Mouse (Mus musculus): Measurements from ENCODE around the gene Apoh.

Gene Apoh

GRCm38 (mm10) chr11:108342781-108343768, at the start of gene Apoh:
Gene Apoh, plus strand, starts transcription at chr11:108343354.
- DNase-seq, result peak; percentile 59 to 66

GRCm38 (mm10) chr11:108293843-108294242, 49.3 kb upstream of the Apoh start:
- DNase-seq, result no peak

GRCm38 (mm10) chr11:108294305-108294813, 48.8 kb upstream of the Apoh start:
- DNase-seq, result no peak

GRCm38 (mm10) chr11:108295373-108295772, 47.8 kb upstream of the Apoh start:
- no peak for DNase-seq

GRCm38 (mm10) chr11:108297956-108298355, 45.2 kb upstream of the Apoh start:
- no peak for DNase-seq

- no peak for DNase-seq
These were observed 43.2 kb upstream of the Apoh start for GRCm38 (mm10) chr11:108299913-108300312.

GRCm38 (mm10) chr11:108300443-108300842, 42.7 kb upstream of the Apoh start:
- DNase-seq, result no peak

- no peak for DNase-seq
These were observed 42.1 kb upstream of the Apoh start for GRCm38 (mm10) chr11:108301036-108301435.

- no peak for DNase-seq
These were observed 41.2 kb upstream of the Apoh start for GRCm38 (mm10) chr11:108301796-108302490.

GRCm38 (mm10) chr11:108303787-108304186, 39.4 kb upstream of the Apoh start:
- no peak for DNase-seq

GRCm38 (mm10) chr11:108307258-108307657, 35.9 kb upstream of the Apoh start:
- DNase-seq, result no peak

- no peak for DNase-seq
These were observed 34.9 kb upstream of the Apoh start for GRCm38 (mm10) chr11:108308253-108308652.

GRCm38 (mm10) chr11:108309791-108310190, 33.4 kb upstream of the Apoh start:
- DNase-seq, result no peak

GRCm38 (mm10) chr11:108311912-108312311, 31.2 kb upstream of the Apoh start:
- no peak for DNase-seq

- DNase-seq, result no peak
These were observed 30.6 kb upstream of the Apoh start for GRCm38 (mm10) chr11:108312516-108312915.

- DNase-seq, result no peak
These were observed 27.4 kb upstream of the Apoh start for GRCm38 (mm10) chr11:108315736-108316135.

GRCm38 (mm10) chr11:108317878-108318277, 25.3 kb upstream of the Apoh start:
- peak in 1 of 2 experiments; percentile 18 for DNase-seq

- no peak for DNase-seq
These were observed 24.0 kb upstream of the Apoh start for GRCm38 (mm10) chr11:108319162-108319561.

GRCm38 (mm10) chr11:108320561-108320960, 22.6 kb upstream of the Apoh start:
- DNase-seq, result no peak

- DNase-seq, result no peak
These were observed 21.0 kb upstream of the Apoh start for GRCm38 (mm10) chr11:108322156-108322555.

GRCm38 (mm10) chr11:108325943-108326342, 17.2 kb upstream of the Apoh start:
- DNase-seq, result no peak

GRCm38 (mm10) chr11:108330818-108331217, 12.3 kb upstream of the Apoh start:
- no peak for DNase-seq

GRCm38 (mm10) chr11:108333006-108333405, 10.1 kb upstream of the Apoh start:
- DNase-seq, result no peak

Measured in thymus, adult 18-20 months (tissue).